In the genomic region with DNA sequence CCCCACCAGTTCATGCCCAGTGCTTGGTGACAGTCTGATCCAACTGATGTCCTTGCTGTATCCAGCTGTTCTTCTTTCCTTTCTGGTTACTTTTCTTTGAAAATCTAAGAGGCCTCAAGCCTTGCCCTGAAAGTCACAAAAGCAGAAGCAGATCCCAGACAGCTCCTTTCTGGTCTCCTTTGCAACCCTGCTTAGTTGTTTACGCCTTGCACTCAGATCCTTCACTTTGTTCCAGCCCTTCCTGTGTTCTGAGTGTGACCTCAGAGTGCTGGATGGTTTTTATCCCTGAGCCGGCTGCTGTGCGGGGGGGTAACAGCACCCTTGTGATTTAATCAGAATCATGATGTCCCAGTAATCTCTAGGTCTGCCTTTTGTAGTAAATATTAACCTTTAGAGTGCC, we compare ENCODE assay signal across 9 mouse cellular contexts.
A peak's percentile ranks its signal among the peaks of the same experiment; 100 is the strongest.
DNase-seq lines count a peak whose midpoint lies in the region; ATAC-seq and TF ChIP-seq lines count a peak whose summit lies in the region.
"Had no signal": no experiment of that assay in that cellular context is flagged by ENCODE, and none has a peak within 500 bp of the region (broad histone marks: within the 10 kb centered on the region; RNA-seq: fewer than 3 reads in every experiment).

No protein-coding gene starts in this region.

- peak overlapping the region; percentile 4; the same call in 1 of the 2 replicates for H3K27ac ChIP-seq in hindbrain, postnatal 0 days
- H3K27ac ChIP-seq in hindbrain, embryonic 11.5 days (ENCODE audit: low read depth, low read length) = no peak overlapping the region
- peak overlapping the region; percentile 13 for H3K27ac ChIP-seq in heart, embryonic 10.5 days
- peak overlapping the region; percentile 86 for H3K27ac ChIP-seq in kidney, embryonic 16.5 days (ENCODE audit: low read length)

- H3K9me3 ChIP-seq in hindbrain, postnatal 0 days (ENCODE audit: low read length) = no peaks in the 10 kb centered on the region
- H3K9me3 ChIP-seq in hindbrain, embryonic 11.5 days (ENCODE audit: control insufficient read depth, low read length) = no peaks in the 10 kb centered on the region
- no peaks in the 10 kb centered on the region for H3K9me3 ChIP-seq in heart, embryonic 10.5 days
- no peaks in the 10 kb centered on the region for H3K9me3 ChIP-seq in kidney, embryonic 16.5 days (ENCODE audit: low read length)

- H3K9ac ChIP-seq in hindbrain, postnatal 0 days (replicated peaks; ENCODE audit: low read length) = no peak overlapping the region
- H3K9ac ChIP-seq in hindbrain, embryonic 11.5 days (ENCODE audit: low read depth, low read length) = no peak overlapping the region
- H3K9ac ChIP-seq in kidney, embryonic 16.5 days (replicated peaks; ENCODE audit: low read length) = no peak overlapping the region; the same call in 1 of the 2 replicates

- no peaks in the 10 kb centered on the region for H3K36me3 ChIP-seq in hindbrain, postnatal 0 days (ENCODE audit: insufficient read depth, low read length)
- H3K36me3 ChIP-seq in hindbrain, embryonic 11.5 days (ENCODE audit: control insufficient read depth, insufficient read depth, low read length) = no peaks in the 10 kb centered on the region
- no peaks in the 10 kb centered on the region for H3K36me3 ChIP-seq in heart, embryonic 10.5 days
- H3K36me3 ChIP-seq in kidney, embryonic 16.5 days (ENCODE audit: insufficient read depth, low read length) = no peaks in the 10 kb centered on the region
- H3K36me3 ChIP-seq in splenic B cell, adult 2 months (ENCODE audit: control insufficient read depth, insufficient read depth, low read length, poor library complexity, severe bottlenecking) = no peaks in the 10 kb centered on the region

- no peak for TF ChIP-seq CTCF in hindbrain, postnatal 0 days (IDR thresholded peaks at IDR 0.05; ENCODE audit: low read depth)

- peaks cover 4% of the 10 kb centered on the region for H3K4me1 ChIP-seq in hindbrain, postnatal 0 days (ENCODE audit: insufficient read depth, low read length)
- no peaks in the 10 kb centered on the region for H3K4me1 ChIP-seq in hindbrain, embryonic 11.5 days (replicated peaks; ENCODE audit: control insufficient read depth, insufficient read depth, low read length)
- H3K4me1 ChIP-seq in heart, embryonic 10.5 days = peaks cover 71% of the 10 kb centered on the region
- peaks cover 70% of the 10 kb centered on the region for H3K4me1 ChIP-seq in kidney, embryonic 16.5 days (ENCODE audit: insufficient read depth, low read length)

- no peak overlapping the region for H3K4me2 ChIP-seq in hindbrain, postnatal 0 days (ENCODE audit: low read depth, low read length)
- H3K4me2 ChIP-seq in hindbrain, embryonic 11.5 days (replicated peaks; ENCODE audit: low read depth, low read length) = no peak overlapping the region
- H3K4me2 ChIP-seq in kidney, embryonic 16.5 days (replicated peaks; ENCODE audit: low read depth, low read length) = no peak overlapping the region
- H3K4me2 ChIP-seq: liver, embryonic 11.5 days had no signal

- no peaks in the 10 kb centered on the region for H3K27me3 ChIP-seq in hindbrain, postnatal 0 days (ENCODE audit: insufficient read depth, low read length)
- no peaks in the 10 kb centered on the region for H3K27me3 ChIP-seq in hindbrain, embryonic 11.5 days (ENCODE audit: control insufficient read depth, insufficient read depth, low read length)
- H3K27me3 ChIP-seq in heart, embryonic 10.5 days (ENCODE audit: insufficient read depth, poor library complexity, severe bottlenecking) = no peaks in the 10 kb centered on the region
- H3K27me3 ChIP-seq in kidney, embryonic 16.5 days (ENCODE audit: insufficient read depth, low read length) = no peaks in the 10 kb centered on the region
- H3K27me3 ChIP-seq in splenic B cell, adult 2 months (ENCODE audit: control insufficient read depth, insufficient read depth, low read length, poor library complexity, severe bottlenecking) = no peaks in the 10 kb centered on the region

- WGBS in hindbrain, postnatal 0 days = 58% methylated on average over 3 of the region's 3 CpGs
- WGBS in hindbrain, embryonic 11.5 days = 48% methylated on average over 3 of the region's 3 CpGs
- WGBS in heart, embryonic 10.5 days = 39% methylated on average over 3 of the region's 3 CpGs
- WGBS in kidney, embryonic 16.5 days = 22% methylated on average over 3 of the region's 3 CpGs

- no peak for DNase-seq in hindbrain, postnatal 0 days (ENCODE audit: low spot score)
- no peak for DNase-seq in hindbrain, embryonic 11.5 days (ENCODE audit: low spot score)
- DNase-seq in heart, embryonic 10.5 days (ENCODE audit: low spot score) = no peak
- peak; percentile 5 for DNase-seq in splenic B cell, adult 2 months (ENCODE audit: low read depth, low spot score)
- DNase-seq in cerebellum, adult 9-11 months = no peak
- no peak for DNase-seq in spleen, postnatal 14 days (ENCODE audit: low spot score in 2 of 2)
- no peak for DNase-seq in right cerebral cortex, adult 18-20 months

- ATAC-seq in hindbrain, postnatal 0 days = no peak
- no peak for ATAC-seq in hindbrain, embryonic 11.5 days (ENCODE audit: low FRiP score)
- ATAC-seq in kidney, embryonic 16.5 days (ENCODE audit: low FRiP score, low TSS enrichment) = no peak

- H3K4me3 ChIP-seq in hindbrain, postnatal 0 days (ENCODE audit: low read length) = no peak overlapping the region
- H3K4me3 ChIP-seq in hindbrain, embryonic 11.5 days (ENCODE audit: low read depth, low read length) = no peak overlapping the region
- H3K4me3 ChIP-seq in heart, embryonic 10.5 days = no peak overlapping the region
- no peak overlapping the region for H3K4me3 ChIP-seq in kidney, embryonic 16.5 days (ENCODE audit: low read length)
